Mouse (Mus musculus) frontal cortex, postnatal 25 days (tissue): ENCODE data around the gene Serpina3g.

Experiments used
- DNase-seq, 2 experiments: peaks; one replicate each; pipeline ENCODE4 v3.0.0; 2022; ENCODE audit warnings: low spot score in 2 of 2

Serpina3g gene

DNA sequence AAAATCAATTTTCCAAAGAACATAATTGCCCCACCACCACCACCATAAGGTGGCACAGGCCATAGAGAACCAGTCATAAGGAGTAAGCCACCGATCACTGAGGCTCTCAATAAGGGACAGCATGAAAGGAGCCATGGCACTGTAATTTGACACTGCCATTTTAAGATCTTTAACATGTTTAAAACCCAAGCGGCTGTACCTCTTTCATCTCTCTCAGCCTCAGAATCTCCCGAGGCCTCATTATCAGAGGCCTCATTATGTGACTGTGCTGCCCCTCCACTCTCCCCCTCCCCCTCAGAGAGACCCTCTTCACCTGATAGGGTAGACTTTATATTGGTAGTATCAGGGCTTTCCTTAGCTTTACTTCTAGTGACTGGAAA is 43.0 kb downstream of the Serpina3g start:
- no peak for DNase-seq

- DNase-seq: no peak
These were observed 47.3 kb downstream of the Serpina3g start for GRCm38 (mm10) chr12:104283380-104283779.

DNA sequence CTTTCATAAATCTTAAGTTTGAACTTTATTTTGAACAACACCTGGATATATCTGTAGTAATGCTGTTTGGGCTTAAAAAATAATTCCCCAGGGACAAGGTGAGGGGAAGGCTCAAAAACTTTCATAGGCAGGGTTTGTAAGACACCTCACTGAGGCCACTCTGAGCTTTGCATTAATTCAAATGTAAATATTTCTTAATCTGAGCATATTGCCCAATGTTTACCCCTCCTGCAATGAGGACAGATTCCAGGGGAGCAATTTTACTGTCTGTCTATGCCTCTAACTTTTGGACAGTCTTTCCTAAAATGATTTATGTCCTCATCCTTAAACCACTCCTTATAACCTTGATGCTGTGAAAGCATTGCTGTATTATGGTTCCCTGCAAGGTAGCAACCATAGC is 52.3 kb downstream of the Serpina3g start:
- no peak for DNase-seq

GRCm38 (mm10) chr12:104289872-104290271 is 53.8 kb downstream of the Serpina3g start:
- no peak for DNase-seq
